Mouse (Mus musculus) embryonic fibroblast, embryonic 13.5 days (primary cell): Measurements from ENCODE around the gene Tceal3.
"Not testable (repeated sequence)": the region's sequence is repeated elsewhere in the genome, so short reads cannot be mapped to it uniquely, and the experiment has no call there.

Source experiments
- CTCF ChIP-seq: IDR thresholded peaks from 2 replicates; pipeline ENCODE4 v1.5.1; 2011; ENCODE audit warnings: mild to moderate bottlenecking, control low read depth, low read length, moderate library complexity, borderline replicate concordance; ENCODE audit not compliant: insufficient read depth
- POLR2A ChIP-seq: IDR thresholded peaks from 2 replicates; pipeline ENCODE4 v1.6.1; 2011; ENCODE audit warnings: low read depth, mild to moderate bottlenecking, control low read depth, low read length, moderate library complexity

DNA sequence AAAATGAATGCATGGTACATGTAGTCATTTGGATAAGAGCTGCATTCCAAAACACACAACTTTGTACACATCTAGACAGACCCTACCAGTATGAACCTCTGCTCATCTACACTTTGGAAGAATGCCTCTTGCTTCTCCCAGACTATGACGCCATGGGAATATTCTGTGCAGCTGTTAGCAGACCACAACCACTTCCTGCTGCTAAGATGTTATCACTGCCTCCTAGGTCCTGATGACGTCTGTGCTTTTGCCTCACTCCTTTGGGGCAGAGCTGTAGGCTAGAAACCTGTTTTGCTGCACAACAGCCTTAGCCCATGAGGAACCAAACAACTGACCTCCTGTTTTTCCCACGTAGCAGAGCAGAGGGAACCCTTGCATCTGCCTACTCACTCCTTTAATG, 25.2 kb downstream of the Tceal3 start:
- not testable (repeated sequence) for TF ChIP-seq CTCF, POLR2A
